Mouse (Mus musculus) intestine, postnatal 0 days (tissue): ENCODE data around the gene Dlk2. TPM values are rescaled to one million over a fixed set of nuclear protein-coding genes. Genes with fewer than 3 reads are reported as not detected.

Experiments
- ATAC-seq: fragments of 200-750 bp; cut with Nextera tagmentation; 2 replicates; pipeline ENCODE4 v1.8.0; 2017; ENCODE audit warnings: mild to moderate bottlenecking, moderate TSS enrichment, moderate library complexity
- H3K27ac ChIP-seq: fragments of 300-500 bp; sonication (generic); 2 replicates; pipeline ENCODE4 v1.5.1; 2014; ENCODE audit warnings: mild to moderate bottlenecking, low read depth, low read length, moderate library complexity
- H3K27me3 ChIP-seq: fragments of 300-500 bp; sonication (generic); replicated peaks from 2 replicates; pipeline ENCODE4 v1.6.1; 2014; ENCODE audit warnings: low read length, mixed read lengths; ENCODE audit not compliant: control insufficient read depth, insufficient read depth
- H3K36me3 ChIP-seq: fragments of 300-500 bp; sonication (generic); 2 replicates; pipeline ENCODE4 v1.6.1; 2014; ENCODE audit warnings: mild to moderate bottlenecking, moderate library complexity; ENCODE audit not compliant: control insufficient read depth, insufficient read depth
- H3K4me1 ChIP-seq: fragments of 300-500 bp; sonication (generic); replicated peaks from 2 replicates; pipeline ENCODE4 v1.6.1; 2014; ENCODE audit warnings: antibody characterized with exemption, low read length, mixed read lengths; ENCODE audit not compliant: control insufficient read depth, insufficient read depth
- H3K4me2 ChIP-seq: fragments of 300-500 bp; sonication (generic); replicated peaks from 2 replicates; pipeline ENCODE4 v1.6.1; 2014; ENCODE audit warnings: low read depth, mild to moderate bottlenecking, moderate library complexity
- H3K4me3 ChIP-seq: fragments of 300-500 bp; sonication (generic); 2 replicates; pipeline ENCODE4 v1.5.1; 2014; ENCODE audit warnings: low read depth, low read length
- H3K9ac ChIP-seq: fragments of 300-500 bp; sonication (generic); 2 replicates; pipeline ENCODE4 v1.6.1; 2014; ENCODE audit warnings: mild to moderate bottlenecking, low read depth, low read length
- H3K9me3 ChIP-seq: fragments of 300-500 bp; sonication (generic); 2 replicates; pipeline ENCODE4 v1.6.1; 2016; ENCODE audit warnings: mixed run types; ENCODE audit not compliant: control insufficient read depth
- CTCF ChIP-seq: sonication (generic); IDR thresholded peaks from 2 replicates; pipeline ENCODE4 v1.5.1; 2016; ENCODE audit warnings: low read depth, mild to moderate bottlenecking, control low read depth, antibody characterized with exemption, moderate library complexity
- WGBS: fragments of 180-500 bp; shearing (Covaris S2); extraction: QIAGEN DNeasy Blood & Tissue Kit; methylation state at CpG from one replicate; pipeline ENCODE4 v1.1.7; 2014; 5-methylcytosine and 5-hydroxymethylcytosine counted together
- polyA plus RNA-seq: library from polyadenylated mRNA; unstranded; fragments of >200 nt; fragmentation: Nextera tagmentation; extraction: Ambion mirVana; gene quantifications from 2 replicates; pipeline ENCODE4 v1.2.1, GENCODE M21; 2015

The Dlk2 gene
- polyA plus RNA-seq, 1 experiment from 2014 or later, result 0.42 TPM

DNA sequence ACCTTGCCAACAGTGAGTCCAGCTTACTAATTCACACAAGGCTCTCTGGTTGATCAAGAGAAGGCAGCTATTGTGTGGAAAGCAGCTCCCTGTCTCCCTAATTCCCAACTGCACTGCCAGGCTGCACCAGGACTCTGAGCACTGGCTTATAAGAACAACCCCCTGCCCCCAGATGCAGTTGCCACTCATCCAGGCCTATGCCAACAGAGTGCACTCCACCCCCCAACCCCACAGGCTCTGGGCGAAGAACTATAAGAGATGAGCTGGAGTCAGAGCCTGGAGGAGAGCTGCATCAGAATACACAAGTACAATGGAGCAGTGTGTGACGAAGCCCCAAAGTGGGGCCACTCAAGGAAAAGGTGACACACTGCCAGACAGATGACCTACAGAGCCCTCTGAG, 25.2 kb upstream of the Dlk2 start:
- 89% methylated on average over 2 of the region's 2 CpGs for WGBS
- no peak overlapping the region for H3K27ac ChIP-seq
- H3K9ac ChIP-seq, result no peak overlapping the region
- no peaks in the 10 kb centered on the region for H3K4me1 ChIP-seq
- no peak for ATAC-seq
- H3K4me2 ChIP-seq, result no peak overlapping the region
- no peak for TF ChIP-seq CTCF
- no peaks in the 10 kb centered on the region for H3K9me3 ChIP-seq
- peaks cover 40% of the 10 kb centered on the region for H3K36me3 ChIP-seq
- H3K27me3 ChIP-seq, result no peaks in the 10 kb centered on the region
- H3K4me3 ChIP-seq, result no peak overlapping the region

DNA sequence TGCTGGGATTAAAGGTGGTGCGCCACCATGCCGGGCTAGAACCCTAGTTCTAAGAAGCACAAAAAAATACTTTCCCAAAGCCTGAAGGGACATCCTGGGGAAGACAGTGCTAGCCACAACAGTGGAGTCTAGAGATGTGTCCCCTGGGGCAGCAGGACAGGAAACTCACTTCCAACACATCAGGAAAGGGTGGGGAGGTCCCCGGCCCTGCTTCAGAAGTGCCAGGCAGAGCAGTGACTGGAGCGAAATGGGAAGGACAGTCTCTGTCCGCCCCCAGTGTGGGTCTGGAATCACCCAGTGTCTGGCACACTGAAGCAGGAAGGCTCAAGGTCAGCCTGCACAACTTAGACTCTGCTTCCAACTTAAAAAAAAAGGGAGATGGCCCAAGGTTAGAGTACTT, 24.5 kb upstream of the Dlk2 start:
- Histone ChIP-seq H3K4me1 (no peaks in the 10 kb centered on the region), H3K4me3 (no peak overlapping the region), H3K4me2 (no peak overlapping the region), H3K9me3 (no peaks in the 10 kb centered on the region), H3K36me3 (peaks cover 46% of the 10 kb centered on the region), H3K27me3 (no peaks in the 10 kb centered on the region), H3K27ac (no peak overlapping the region), H3K9ac (no peak overlapping the region)
- no peak for TF ChIP-seq CTCF
- no peak for ATAC-seq
- 88% methylated on average over 5 of the region's 5 CpGs for WGBS

DNA sequence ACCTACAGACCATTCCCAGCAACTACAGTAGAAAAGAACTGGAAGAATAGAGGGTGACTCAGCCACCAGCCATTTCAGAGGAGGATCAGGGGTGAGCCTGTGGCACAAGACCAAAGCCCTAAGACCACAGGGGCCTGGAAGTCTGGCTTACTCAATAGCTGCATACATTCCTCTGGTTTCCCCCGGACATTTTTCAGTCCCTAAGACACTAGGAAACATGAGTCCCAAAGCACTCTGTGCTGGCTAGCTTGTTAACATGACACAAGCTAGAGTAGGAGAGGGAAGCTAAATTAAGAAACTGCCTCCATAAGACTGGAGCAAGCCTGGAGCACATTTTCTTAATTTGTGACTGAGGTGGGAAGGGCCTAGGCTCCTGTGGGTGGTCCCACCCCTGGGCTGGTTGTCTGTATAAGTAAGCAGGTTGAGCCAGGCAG, 23.4 kb upstream of the Dlk2 start:
- 56% methylated on average over 1 of the region's 1 CpGs for WGBS
- no peaks in the 10 kb centered on the region for H3K27me3 ChIP-seq
- no peak overlapping the region for H3K4me2 ChIP-seq
- no peak overlapping the region for H3K27ac ChIP-seq
- H3K36me3 ChIP-seq, result peaks cover 46% of the 10 kb centered on the region
- no peak overlapping the region for H3K9ac ChIP-seq
- ATAC-seq, result no peak
- no peak for TF ChIP-seq CTCF
- H3K9me3 ChIP-seq, result no peaks in the 10 kb centered on the region
- no peaks in the 10 kb centered on the region for H3K4me1 ChIP-seq
- no peak overlapping the region for H3K4me3 ChIP-seq

DNA sequence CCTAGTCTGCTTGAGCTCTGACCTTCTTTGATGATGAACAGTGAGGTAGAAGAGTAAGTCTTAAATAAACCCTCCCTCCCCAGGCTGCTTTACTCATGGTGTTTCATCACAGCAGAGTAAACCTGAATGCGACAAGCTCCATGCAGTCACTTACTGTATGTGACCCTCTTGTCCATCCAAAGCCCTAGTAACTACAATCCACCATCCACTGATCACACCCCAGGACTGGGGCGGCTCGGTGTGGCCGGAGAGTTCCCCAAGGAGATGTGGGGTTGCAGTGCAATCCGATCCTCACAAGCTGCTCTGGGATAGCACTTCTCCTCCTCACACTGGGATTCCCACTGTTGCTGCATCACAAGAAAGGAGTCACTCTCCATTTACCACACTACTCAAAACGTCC, 22.8 kb upstream of the Dlk2 start:
- no peak for TF ChIP-seq CTCF
- Histone ChIP-seq H3K27me3 (no peaks in the 10 kb centered on the region), H3K4me2 (no peak overlapping the region), H3K27ac (no peak overlapping the region), H3K36me3 (peaks cover 51% of the 10 kb centered on the region), H3K9ac (no peak overlapping the region), H3K9me3 (no peaks in the 10 kb centered on the region), H3K4me3 (no peak overlapping the region), H3K4me1 (no peaks in the 10 kb centered on the region)
- 83% methylated on average over 6 of the region's 6 CpGs for WGBS
- no peak for ATAC-seq

GRCm38 (mm10) chr17:46275034-46275433, 22.2 kb upstream of the Dlk2 start:
- no peak for ATAC-seq
- no peaks in the 10 kb centered on the region for H3K9me3 ChIP-seq
- no peaks in the 10 kb centered on the region for H3K27me3 ChIP-seq
- no peak overlapping the region for H3K4me2 ChIP-seq
- H3K9ac ChIP-seq, result no peak overlapping the region
- TF ChIP-seq CTCF, result no peak
- 91% methylated on average over 6 of the region's 6 CpGs for WGBS
- H3K4me1 ChIP-seq, result no peaks in the 10 kb centered on the region
- H3K27ac ChIP-seq, result no peak overlapping the region
- no peak overlapping the region for H3K4me3 ChIP-seq
- peaks cover 50% of the 10 kb centered on the region for H3K36me3 ChIP-seq

- ATAC-seq, result no peak
- Histone ChIP-seq H3K27me3 (no peaks in the 10 kb centered on the region), H3K9me3 (no peaks in the 10 kb centered on the region), H3K27ac (no peak overlapping the region), H3K36me3 (peaks cover 49% of the 10 kb centered on the region), H3K4me2 (no peak overlapping the region), H3K4me1 (no peaks in the 10 kb centered on the region), H3K4me3 (no peak overlapping the region), H3K9ac (no peak overlapping the region)
- no peak for TF ChIP-seq CTCF
- 91% methylated on average over 10 of the region's 10 CpGs for WGBS
Observed at GRCm38 (mm10) chr17:46275506-46275905, 21.7 kb upstream of the Dlk2 start.

- 69% methylated on average over 4 of the region's 4 CpGs for WGBS
- H3K27ac ChIP-seq, result no peak overlapping the region
- TF ChIP-seq CTCF, result no peak
- no peaks in the 10 kb centered on the region for H3K9me3 ChIP-seq
- H3K4me1 ChIP-seq, result 0 out of 2 replicates have a peak, but pooled peaks cover 2% of the 10 kb centered on the region
- H3K36me3 ChIP-seq, result peaks cover 36% of the 10 kb centered on the region
- no peak overlapping the region for H3K4me2 ChIP-seq
- no peak for ATAC-seq
- H3K4me3 ChIP-seq, result no peak overlapping the region
- no peaks in the 10 kb centered on the region for H3K27me3 ChIP-seq
- no peak overlapping the region for H3K9ac ChIP-seq
Observed at GRCm38 (mm10) chr17:46277586-46277985, 19.6 kb upstream of the Dlk2 start.
